8 mouse cellular contexts compared by ENCODE assay signal in genomic region chr15:85207763-85208162, GRCm38 (mm10). TPM values are rescaled to one million over a fixed set of nuclear protein-coding genes. Genes with fewer than 3 reads are reported as not detected.
DNase-seq lines count a peak whose midpoint lies in the region; ATAC-seq lines count a peak whose summit lies in the region.

No protein-coding gene starts in this region.

- H3K27ac ChIP-seq in intestine, embryonic 15.5 days: peak overlapping the region; percentile 89
- peak overlapping the region; percentile 85 for H3K27ac ChIP-seq in limb, embryonic 15.5 days

- H3K9ac ChIP-seq in intestine, embryonic 15.5 days: peak overlapping the region; percentile 81
- peak overlapping the region; percentile 28 for H3K9ac ChIP-seq in limb, embryonic 15.5 days

- H3K36me3 ChIP-seq in intestine, embryonic 15.5 days: 0 out of 2 replicates have a peak, but pooled peaks cover 3% of the 10 kb centered on the region
- H3K36me3 ChIP-seq in limb, embryonic 15.5 days: peaks cover 6% of the 10 kb centered on the region

- DNase-seq in cerebellum, adult 11-12 months: peak; percentile 21
- DNase-seq in cerebellum, postnatal 36 days: no peak
- peak; percentile 23 to 61 for DNase-seq in adrenal gland, postnatal 36 days
- peak; percentile 98 for DNase-seq in heart, adult 11 months
- peak; percentile 43 for DNase-seq in ovary, postnatal 36 days (ENCODE audit: low spot score)
- no peak for DNase-seq in spleen, adult 18-20 months

- WGBS in intestine, embryonic 15.5 days: 17% methylated on average over 2 of the region's 2 CpGs
- 6% methylated on average over 2 of the region's 2 CpGs for WGBS in limb, embryonic 15.5 days

- no peaks in the 10 kb centered on the region for H3K27me3 ChIP-seq in intestine, embryonic 15.5 days (replicated peaks)
- no peaks in the 10 kb centered on the region for H3K27me3 ChIP-seq in limb, embryonic 15.5 days

- H3K9me3 ChIP-seq in intestine, embryonic 15.5 days: no peaks in the 10 kb centered on the region
- H3K9me3 ChIP-seq in limb, embryonic 15.5 days: no peaks in the 10 kb centered on the region

- H3K4me3 ChIP-seq in intestine, embryonic 15.5 days (replicated peaks): peak overlapping the region; percentile 80
- peak overlapping the region; percentile 76 for H3K4me3 ChIP-seq in limb, embryonic 15.5 days

- peaks cover 33% of the 10 kb centered on the region for H3K4me1 ChIP-seq in intestine, embryonic 15.5 days (replicated peaks)
- peaks cover 66% of the 10 kb centered on the region for H3K4me1 ChIP-seq in limb, embryonic 15.5 days

- ATAC-seq in intestine, embryonic 15.5 days: peak; percentile 31
- no peak for ATAC-seq in limb, embryonic 15.5 days (ENCODE audit: insufficient number of reproducible peaks, low FRiP score, low TSS enrichment, low read depth)

- peak overlapping the region; percentile 92 for H3K4me2 ChIP-seq in intestine, embryonic 15.5 days (replicated peaks)
- H3K4me2 ChIP-seq in limb, embryonic 15.5 days: peak overlapping the region; percentile 93

RNA-seq across cellular contexts. Expression of gene Fbln1, which starts 2.0 kb away (rescaled TPM):
- total RNA-seq in adrenal gland, postnatal 36 days (2021): 10 to 100 TPM; 36.8 to 47.6 TPM
- polyA plus RNA-seq in intestine, embryonic 15.5 days (2015; fragmentation: Nextera tagmentation; extraction: Ambion mirVana): 184 and 194 TPM in 2 replicates
- 258 and 267 TPM in 2 replicates for polyA plus RNA-seq in limb, embryonic 15.5 days (2015; fragmentation: Nextera tagmentation; extraction: Ambion mirVana)

Comparison
In these comparisons a context has a peak if more than half of its experiments do, and no peak if none do; other contexts are left out.
1. DNase-seq: peak in cerebellum, adult 11-12 months (single experiment), adrenal gland, postnatal 36 days (2 of 2), heart, adult 11 months (single experiment) and ovary, postnatal 36 days (single experiment); none in cerebellum, postnatal 36 days (0 of 2) and spleen, adult 18-20 months (0 of 2).